Mouse (Mus musculus) layer of hippocampus, adult 11-12 months (tissue): ENCODE measurements around the gene Srpk2.
"Not testable (repeated sequence)": the region's sequence is repeated elsewhere in the genome, so short reads cannot be mapped to it uniquely, and the experiment has no call there.

Experiments
- DNase-seq: peaks from one replicate; pipeline ENCODE4 v3.0.0; 2022; ENCODE audit warnings: low spot score

The Srpk2 gene

DNA sequence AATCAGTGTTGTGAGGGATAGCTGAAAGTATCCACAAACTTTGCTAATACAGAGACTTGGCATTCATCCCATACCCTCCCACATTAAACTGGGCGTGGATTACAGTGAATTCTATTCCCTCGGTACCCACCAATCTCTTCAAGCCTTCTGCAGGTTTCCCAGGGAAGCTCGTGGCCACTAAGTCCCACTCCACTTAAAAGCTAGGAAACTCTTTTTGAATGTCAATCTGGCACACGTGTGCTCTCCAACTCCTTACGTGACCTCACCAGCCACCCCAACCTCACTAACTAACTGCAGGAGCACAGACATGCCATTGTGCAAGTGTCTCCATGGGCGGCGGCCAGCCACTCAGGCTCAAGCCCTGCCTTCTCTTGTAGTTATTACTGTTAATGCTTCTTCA is 12.3 kb downstream of the Srpk2 start:
- no peak for DNase-seq

DNA sequence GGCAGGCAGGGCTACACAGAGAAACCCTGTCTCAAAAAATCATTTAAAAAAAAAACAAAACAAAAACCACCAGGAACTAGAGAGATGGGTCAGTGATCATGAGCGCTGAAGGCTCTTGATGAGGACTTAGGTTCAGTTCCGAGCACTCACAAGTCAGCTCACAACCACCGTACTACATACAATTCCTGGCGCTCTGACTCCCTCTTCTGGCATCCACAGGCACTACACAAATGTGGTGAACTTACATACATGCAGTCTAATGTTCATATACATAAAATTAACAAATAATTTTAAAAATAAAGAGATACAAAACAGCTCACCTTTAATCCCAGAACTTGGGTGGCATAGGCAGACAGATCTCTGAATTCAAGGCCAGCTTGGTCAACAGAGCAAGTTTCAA is 13.5 kb downstream of the Srpk2 start:
- no peak for DNase-seq

DNA sequence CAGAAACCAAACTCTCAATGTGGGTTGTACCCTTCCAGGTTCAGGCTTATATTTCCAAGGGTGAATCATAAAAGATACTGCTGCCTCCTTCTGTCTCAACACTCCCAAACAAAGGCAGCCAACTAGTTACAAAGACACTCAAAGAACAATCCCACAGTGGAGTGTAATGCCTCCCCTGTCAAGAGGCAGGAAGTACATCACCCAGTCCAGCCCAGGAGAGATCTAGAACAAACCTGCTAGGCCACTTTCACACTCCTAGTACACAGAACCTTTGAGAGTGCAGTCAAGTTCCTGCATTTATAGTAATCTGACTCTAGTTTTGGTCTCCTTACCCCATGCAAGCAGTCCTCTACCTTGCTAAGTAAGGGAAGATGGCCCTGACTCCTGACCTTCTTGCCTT is 18.5 kb downstream of the Srpk2 start:
- no peak for DNase-seq

DNA sequence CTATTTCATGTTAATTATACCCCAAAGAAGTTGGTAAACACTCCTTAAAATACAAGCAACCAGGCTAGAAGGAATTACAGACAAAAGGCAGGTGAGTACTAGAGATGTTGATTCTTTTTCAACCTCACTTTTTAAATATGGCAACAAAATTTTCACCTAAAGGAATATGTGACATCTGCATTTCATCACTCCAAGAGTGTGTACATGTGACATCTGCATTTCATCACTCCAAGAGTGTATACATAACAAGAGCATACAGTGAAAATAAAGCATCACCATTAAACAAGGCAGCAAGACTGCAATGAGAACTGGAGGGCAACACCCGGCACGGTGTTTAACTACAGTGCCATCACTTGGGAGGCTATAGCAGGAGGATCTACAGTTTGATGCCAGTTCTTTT is 23.2 kb downstream of the Srpk2 start:
- DNase-seq = no peak

DNA sequence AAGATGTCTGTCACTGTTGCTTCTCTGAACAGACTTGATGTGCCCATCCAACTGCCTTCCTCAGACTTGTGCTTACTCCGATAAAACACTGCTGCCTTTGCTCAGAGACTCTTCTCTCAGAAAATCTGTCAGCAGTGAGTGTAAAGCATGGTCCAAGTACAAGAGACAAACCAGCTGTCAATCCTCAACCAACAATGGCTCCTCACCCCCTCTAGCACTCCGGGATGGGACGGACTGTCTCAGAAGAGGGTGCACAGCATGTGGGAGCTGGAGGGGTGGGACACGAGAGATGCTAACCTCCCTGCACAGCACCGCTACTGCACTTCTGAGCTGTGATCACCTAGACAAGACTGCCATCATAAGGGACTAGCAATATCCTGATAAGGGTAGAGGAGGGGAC is 26.4 kb downstream of the Srpk2 start:
- DNase-seq = no peak

DNA sequence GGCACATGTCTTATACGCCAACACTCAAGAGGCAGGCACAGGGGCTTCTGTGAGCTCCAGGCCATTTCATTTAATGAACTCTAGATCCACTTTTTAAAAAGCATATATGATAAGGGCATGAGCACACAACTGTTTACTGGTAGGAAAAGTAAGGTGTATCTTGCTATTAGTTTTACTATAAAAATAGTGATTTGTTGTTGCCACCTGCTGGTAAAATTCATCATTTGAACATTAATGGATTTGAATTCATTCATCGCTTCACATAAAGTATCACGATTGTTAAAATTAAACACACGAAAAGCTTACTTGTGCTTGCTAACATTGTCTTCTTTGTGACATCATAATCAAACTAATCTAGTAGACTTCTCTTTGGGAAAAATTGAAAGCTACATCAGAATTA is 27.8 kb downstream of the Srpk2 start:
- DNase-seq = no peak

DNA sequence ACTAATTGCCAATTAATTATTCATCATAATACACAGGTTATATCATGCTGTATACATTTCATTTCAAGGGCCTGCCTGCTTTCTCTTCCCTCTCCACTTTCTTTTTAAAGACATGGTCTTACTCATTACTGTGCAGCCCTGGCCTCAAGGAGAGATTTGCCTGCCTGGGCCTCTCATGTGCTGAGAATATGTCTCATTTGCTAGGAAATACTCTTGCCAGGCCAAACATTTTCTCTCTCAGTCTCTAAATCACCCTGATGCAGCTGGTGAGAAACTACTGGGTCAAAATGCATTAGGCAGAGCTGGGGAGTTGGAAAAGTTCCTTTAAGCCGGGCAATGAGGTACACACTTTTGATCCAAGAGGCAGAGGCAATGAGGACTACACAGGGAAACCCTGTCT is 29.4 kb downstream of the Srpk2 start:
- DNase-seq = no peak

DNA sequence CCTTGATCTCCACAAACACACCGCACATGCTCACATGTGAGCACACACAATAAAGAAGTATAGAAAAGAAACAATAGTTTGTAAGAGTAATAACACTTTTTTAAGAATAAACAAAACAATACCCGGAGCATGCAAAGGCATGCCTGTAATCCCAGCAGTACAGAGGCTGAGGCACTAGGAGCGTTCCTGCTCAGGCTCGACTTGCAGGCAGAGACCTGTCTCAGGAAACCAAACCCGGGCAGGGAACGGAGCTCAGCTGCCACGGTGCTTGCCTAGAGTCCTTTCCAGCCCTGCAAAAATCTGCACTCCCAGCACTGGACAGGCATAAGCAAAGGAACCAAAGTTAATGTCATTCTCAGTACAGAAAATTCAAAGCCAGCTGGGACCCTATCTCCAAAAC is 32.1 kb downstream of the Srpk2 start:
- DNase-seq = no peak

DNA sequence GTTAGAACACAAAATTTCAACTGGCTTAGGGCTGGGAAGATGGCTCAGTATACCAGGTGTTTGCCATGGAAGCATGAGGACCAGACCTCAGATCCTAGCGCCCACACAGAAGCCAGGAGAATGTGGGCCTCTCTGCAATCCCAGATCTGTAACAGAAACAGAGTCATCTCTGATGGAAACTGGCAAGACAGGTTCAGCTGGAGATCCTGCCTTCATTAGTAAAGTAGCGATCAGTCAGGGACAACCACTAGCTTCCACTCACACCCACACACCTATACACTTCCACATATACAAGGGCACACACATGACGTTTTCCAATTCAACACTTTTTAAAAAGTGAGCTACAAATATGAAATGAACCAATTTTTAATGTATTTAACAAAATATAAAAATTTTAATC is 32.6 kb downstream of the Srpk2 start:
- DNase-seq = no peak

DNA sequence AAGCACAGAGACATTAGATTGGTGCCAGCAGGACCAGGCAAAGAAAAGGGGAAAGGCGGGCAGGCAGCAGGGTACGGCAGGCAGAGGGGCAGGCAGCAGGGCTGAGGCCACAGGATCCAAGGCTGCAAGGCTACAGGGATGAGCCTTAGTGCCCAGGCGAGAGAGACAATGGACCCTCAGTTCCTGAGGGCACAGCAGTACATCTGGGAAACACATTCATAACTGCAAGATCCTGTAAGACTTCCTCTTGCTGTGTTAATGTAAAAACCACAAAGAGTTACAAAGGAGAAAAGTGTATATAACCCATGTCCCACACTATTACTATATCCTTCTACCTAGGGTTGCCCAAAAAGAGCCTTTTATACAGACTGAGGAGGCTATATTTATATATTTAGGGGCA is 33.9 kb downstream of the Srpk2 start:
- DNase-seq = no peak

DNA sequence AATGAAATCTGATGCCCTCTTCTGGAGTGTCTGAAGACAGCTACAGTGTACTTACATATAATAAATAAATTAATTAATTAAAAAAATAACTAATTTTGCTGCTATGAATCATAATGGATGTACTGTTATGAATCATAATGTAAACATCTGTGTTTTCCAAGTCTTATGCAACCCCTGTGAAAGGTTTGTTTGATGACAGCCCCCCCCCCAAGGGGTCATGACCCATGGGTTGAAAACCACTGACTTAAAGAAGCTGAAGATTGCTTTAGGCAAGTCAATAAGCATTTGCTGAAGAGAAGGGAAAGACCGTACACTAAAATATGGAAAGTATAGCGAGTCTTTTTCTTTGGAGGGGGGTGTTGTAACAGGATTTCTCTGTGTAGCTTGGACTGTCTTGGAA is 35.2 kb downstream of the Srpk2 start:
- no peak for DNase-seq

DNA sequence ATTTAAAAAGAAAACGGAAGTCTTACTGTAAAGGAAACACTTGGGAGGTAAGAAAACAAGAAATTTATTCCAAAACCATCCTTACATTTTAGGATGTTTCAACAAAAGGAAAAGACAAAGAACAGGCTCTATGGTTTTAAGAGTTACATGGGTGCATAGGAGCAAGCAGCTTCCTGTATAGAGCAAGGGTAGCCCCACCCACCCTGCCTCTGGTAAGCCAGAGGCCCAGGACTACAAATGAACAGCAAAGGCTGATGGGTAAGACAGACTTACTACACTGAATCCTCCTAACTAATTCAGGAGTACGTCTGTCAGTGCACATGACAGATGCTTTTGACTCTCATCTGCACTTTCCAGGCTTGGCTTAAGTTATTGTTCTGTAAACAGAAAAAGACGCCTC is 38.7 kb downstream of the Srpk2 start:
- DNase-seq = no peak

DNA sequence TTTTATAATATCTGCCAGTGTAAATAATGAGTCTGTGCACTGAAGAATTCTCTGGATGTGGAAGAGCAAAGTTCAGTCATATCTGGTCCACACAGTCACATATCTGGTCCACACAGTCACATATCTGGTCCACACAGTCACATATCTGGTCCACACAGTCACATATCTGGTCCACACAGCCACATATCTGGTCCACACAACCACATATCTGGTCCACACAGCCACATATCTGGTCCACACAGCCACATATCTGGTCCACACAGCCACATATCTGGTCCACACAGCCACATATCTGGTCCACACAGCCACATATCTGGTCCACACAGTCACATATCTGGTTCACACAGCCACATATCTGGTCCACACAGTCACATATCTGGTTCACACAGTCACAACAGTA is 45.2 kb downstream of the Srpk2 start:
- not testable (repeated sequence) for DNase-seq

DNA sequence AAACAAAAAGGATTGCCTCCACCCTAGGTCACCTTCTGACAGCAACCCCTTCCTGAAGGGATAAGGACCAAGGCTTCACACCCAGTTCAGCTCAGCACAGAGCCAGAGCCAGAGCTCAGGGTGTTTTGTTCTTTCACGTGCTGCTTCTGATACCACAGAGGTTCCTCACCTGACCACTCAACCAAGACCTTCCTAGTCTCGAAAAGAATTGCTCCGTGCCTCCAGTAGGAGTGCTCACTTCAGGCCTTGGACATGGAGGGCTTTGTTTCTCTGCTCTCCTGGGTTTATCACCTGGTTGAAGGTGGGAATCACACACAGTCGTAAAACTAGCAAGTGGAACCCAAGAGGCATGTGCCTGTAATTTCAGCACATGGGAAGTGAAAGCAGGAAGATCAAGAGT is 46.4 kb downstream of the Srpk2 start:
- no peak for DNase-seq

DNA sequence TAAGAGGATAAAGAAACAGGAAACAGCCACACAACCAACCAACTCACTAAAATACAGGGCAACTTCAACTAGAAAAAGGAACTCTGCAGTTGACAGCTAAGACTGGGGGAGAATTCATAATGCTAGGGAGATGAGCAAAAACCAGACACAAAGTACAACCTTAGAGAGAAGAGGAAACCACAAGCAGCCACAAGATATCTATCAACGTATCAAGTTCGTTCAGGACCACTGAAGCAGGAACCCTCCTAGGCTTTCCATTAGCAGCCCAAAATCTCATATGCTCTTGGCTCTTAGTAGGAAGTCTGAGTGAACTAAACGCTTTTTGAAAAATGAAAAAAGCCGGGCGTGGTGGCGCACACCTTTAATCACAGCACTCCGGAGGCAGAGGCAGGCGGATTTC is 47.1 kb downstream of the Srpk2 start:
- DNase-seq = no peak

DNA sequence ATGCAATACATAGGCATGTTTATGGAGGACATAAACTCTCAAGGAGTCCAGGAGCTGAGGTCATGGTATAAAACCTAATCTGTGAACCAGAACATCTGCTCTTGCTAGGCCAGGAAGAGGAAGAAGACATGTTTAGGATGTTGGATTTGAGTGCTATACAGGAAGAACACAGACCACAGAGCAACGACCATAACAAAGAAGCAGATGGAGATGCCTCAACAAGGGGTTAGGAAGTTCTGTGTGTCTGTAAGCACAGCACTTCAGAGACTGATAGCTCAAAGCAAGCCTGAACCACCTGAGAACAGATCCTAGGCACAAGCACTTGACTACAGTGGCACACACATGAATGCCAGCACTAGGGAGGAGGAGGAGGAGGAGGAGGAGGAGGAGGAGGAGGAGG is 52.9 kb downstream of the Srpk2 start:
- DNase-seq = no peak

DNA sequence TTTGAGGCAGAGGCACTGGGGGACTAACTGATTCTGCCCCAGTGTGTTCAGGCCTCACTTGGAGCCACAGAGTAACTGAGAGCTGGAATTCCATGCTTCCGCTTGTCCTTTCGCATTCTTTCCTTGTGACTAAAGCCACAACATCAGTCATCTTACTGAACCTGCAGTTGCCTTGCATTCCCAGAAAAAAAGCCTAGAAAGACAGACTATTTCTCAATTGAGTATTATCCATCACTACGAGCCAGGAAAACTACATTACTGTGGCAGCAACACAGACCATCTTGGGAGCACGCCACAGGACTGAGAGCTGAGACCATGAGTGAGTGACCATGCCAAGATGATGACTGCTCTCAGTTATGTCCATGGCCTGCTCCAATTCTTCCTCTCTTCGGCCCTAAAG is 57.2 kb downstream of the Srpk2 start:
- no peak for DNase-seq

DNA sequence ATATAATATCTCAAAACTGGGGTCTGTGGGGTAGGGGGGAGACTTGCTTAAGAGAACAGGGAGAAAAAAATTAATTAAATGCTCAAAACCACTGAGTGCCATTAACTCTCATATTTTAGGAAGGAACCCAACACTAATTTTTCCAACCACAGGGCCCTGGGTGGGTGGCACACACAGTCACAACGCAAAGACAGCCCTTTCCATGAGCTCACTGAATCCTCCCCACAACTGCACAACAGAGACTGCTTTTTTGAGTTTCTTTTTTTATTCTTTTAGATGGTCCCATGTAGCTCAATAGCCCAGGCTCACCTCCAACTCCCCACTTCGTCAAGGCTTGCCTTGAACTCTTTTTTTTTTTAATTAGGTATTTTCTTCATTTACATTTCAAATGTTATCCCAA is 58.2 kb downstream of the Srpk2 start:
- no peak for DNase-seq

DNA sequence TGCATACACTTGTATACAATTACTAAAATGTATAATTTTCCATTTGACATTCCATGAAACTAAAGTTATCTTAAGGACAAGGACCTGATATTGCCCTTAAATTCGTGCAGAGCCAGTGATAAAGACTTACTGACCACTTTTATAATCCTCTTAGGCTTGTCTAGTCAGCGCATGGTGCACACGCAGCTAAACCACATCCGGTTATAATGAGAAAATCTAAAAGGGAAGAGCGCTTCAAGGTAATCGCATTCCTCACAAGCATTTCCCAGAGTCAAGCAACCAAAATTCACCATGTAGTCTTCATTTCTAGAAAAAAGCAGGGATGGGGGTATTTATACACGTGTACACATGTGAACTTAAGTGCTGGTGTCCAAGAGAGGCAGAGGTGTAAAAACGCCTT is 63.8 kb downstream of the Srpk2 start:
- DNase-seq = no peak

DNA sequence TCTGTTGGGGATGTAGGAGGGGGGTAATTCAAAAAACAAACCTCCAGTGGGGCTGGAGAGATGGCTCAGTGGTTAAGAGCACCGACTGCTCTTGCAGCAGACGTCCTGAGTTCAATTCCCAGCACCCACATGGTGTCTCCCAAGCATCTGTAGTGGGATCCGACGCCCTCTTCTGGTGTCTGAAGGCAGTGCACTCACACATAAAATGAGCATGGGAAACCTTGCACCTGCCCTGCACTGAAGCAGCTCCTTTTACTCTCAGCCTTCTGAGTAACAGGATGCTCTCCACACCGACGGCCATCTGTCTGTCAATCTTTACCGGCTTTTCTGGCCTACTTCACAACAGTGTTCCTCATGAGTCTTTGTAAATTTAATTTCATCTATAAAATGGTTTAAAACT is 65.8 kb downstream of the Srpk2 start:
- no peak for DNase-seq

DNA sequence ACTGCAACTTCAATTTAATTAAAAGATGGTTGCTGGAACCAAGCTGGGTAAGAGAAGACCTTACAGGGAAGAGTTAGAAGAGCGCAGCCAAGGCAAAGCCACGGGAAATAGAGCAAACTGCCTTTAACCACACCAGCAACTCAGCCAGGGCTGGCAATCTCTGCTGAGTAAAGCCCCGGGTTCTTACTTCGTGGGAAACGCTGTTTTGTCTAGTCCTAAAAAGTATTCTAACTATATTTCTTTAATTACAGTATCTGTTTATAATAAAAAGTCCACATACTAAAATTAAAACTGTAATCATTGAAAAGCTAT is 67.4 kb downstream of the Srpk2 start:
- DNase-seq = peak; percentile 65

DNA sequence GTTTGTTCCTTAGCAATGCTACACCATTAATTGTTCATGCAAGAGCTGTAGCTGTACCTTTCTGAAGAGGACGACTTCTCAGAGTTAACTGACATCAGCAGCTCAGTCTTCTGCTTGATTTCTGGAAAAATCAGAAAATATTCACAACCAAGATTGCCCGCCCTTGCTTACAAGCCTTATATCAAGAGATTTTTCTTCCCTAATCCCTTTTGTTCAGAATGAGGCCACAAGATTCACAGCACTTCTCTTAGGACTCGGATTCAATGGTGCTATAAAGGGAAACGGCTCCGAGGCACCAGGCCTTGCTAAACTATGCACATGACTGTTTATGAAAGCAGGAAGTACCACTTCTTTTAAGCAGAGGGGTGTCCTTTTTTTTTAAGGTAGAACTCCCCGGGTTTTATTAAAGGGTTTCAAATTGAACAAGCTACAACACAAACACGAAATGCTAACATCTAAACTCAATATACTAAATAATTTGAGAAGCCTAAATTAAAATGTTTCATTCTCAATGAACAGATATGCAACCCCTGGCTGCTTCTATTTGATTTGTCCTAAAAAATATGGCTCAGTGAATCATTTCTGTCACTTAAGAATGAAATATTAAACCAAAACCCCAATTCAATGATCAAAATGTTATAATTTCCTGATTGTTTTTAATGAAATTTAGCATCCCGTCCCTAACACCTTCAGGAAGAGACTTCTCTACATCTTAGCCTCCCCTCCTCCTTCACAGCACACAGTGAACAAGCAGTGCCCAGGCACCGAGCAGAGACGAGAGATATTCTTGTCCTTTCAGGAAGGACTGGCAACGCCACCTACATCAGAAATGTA is 67.9 kb downstream of the Srpk2 start:
- DNase-seq = peak; percentile 75

DNA sequence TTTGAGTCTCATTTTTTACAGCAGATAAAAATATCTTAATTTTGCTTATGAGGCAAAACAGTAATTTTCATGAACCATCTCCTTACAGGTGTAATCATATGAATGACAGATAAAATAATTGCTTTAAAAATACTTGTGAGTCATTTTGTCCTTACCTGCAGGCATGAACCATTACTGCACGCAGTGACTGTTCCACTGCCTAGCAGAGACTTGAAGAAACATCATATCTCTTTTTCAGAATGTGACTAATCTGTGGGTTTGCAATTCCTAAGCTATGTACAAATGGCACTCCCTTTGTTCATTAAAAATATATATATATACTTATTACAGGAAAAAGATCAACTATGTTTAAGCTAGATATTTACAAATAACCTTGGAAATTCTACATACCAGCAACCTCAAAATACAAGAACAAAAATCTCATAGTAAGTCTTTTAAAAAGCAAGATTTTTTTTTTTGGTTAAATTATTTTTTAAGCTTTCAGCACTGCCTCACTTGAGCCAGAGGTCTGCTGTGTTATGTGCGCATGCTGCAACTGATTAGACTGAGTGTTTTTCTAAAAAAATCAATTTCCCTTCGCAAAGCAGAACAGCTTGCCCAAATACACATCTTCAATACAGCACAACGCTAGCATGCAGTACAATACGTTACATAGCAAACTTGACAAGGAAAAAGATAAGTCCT is 68.7 kb downstream of the Srpk2 start:
- no peak for DNase-seq

DNA sequence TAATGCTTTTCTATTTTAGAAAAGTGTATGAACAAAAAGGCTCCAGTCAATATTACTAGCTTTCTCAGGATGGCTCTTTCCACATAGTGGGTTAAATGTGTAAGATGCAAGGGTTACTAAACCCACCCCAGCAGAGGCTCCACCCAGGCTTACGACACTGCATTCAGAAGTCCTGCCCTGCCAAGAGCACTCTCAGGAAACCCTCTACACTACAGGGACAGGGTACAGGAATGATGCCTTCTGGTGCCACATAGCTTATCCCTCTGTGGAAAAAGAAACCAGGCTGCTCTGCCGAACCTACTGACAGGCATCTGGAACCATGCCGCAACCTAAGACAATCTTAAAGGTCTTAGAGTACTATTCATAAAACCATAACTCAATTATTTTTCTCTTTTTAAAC is 71.6 kb downstream of the Srpk2 start:
- DNase-seq = no peak
